Mouse (Mus musculus) T-helper 17 cell (primary cell): ENCODE results near the gene Ndufv3.

Experiments
- in situ Hi-C, 2 experiments: fragments of 300-600 bp; cut with MboI, MseI; formaldehyde crosslinking; loops; 1 replicate in 1 of 2; 2 replicates in 1 of 2; pipeline ENCODE4 v1.15.1; 2025; ENCODE audit warnings: high pct_unique_total_duplicates in 2 of 2

Gene Ndufv3

DNA sequence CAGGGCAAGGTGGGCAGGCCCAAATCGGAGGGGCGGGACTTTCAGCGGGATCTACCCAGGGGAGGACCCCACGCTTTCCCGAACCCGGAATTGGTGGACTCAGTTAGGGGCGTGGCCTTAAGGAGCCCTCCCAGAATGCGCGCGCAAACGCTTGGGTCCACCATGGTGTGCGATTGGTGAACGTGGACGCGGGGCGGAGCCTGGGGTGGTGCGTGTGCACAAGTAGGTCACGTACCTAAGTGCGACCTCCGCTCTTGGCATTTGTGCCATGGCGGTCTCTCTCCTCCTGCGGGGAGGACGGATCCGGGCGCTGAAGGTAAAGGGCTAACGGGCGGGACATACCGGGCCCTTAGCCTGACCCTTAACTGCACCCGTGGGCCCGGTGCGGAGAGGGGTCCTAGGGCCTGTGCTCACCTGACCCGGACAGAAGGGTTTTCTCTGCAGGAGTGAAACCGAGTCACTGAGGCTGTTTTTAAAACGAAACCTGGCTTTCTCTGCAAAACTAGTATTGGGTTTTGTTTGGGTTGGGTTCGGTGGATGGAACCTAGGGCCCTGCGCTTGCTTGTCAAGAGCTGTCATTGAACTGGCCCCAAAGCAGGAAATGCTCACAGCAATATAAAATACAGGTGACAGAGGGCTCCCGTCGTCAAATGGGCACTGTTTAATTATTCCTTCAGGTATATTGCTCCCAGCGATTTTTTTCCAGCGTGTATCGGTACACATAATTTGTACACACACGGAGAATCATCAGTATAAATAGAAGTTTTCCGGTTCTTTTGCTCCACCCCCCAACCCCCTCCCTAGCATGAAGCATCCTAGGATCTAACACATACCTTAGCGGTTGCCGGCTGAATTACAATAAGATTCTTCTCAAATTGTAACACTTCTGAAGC is at the start of gene Ndufv3, which contains the start of gene Wdr4:
TSS of gene Ndufv3 (plus strand) at position 170 of the 893 bp plus-strand sequence.
TSS of gene Wdr4 (minus strand) at position 35 of the 893 bp plus-strand sequence.
- in situ Hi-C loops: loop anchor here (5.0 to 10.0 kb wide), 3 partner anchors 42 to 525 kb away; partner anchors contain the start of genes Hsf2bp (in 1 of the 2), Pknox1 (in 1 of the 2) and Rrp1b (in 1 of the 2)

DNA sequence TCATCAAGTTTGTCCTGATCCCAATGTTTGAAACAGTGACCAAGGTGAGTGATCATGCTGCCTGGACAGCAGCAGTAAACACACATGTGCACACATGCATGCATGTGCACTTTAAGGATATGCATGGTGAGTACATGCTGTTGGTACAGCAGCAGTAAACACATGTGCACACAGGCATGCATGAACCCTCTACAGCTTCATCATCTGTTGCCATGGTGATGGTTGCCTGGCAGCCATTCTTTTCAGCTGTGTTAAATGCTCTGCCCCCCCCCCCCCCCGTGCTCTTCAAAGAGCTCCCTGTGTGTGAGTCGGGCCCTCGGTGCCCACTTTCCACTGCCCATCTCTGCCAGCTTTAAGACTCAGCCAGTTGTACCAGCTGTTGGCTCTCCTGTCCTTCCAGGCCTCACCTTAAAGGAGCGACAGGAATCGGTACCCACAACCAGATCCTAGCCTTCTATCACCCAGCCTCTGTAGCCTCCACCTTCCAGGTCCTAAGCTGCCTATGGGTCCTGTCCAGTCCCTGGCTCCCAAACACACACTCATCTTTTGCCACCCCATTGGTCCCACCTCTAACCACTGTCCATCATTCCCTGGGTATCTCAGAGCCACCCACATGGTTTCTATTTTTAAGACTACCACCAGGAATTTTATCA is 49.0 kb upstream of the Ndufv3 start:
- in situ Hi-C loops: loop anchor here in 1 of 2 experiments (10.0 to 25.0 kb wide), 2 partner anchors 106 to 459 kb away; no protein-coding TSS in a partner anchor

DNA sequence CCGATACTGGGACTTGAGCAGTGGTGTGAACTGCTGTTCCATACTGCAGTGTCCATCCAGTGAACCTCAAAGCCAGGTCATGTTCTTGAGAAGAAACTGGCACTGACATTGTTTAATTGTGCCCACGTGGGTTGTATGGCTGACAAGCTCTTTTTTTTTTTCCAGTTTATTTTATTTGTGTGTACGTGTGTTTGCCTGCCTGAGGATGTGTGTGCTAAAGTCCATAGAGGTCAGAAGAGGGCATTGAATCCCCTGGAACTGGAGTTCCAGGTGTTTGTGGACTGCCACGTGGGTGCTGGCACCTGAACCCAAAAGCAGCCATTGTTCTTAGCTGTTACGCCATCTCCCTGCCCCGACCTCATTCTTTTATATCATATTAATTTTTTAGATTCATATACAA is 45.5 kb upstream of the Ndufv3 start:
- in situ Hi-C loops: loop anchor here in 1 of 2 experiments (10.0 to 25.0 kb wide), 2 partner anchors 110 to 462 kb away; no protein-coding TSS in a partner anchor

DNA sequence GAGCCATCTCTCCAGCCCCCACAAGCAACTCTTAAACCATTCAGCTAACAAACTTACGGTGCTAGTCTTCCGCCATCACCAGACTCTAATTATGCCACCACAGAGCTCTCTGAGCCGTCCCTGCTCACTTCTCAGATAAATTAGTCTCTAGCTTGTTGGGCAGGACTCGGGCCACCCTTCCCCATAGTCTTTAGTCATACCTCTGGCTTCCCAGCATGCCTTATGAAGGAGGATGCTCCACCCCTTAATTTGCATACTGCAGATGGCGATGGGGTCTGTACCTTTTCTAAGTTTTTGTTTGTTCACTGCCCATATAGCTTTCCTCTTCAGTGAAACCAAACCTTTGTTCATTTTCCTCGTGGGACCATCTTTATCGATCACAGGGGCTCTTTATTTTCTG is 41.3 kb upstream of the Ndufv3 start:
- in situ Hi-C loops: loop anchor here in 1 of 2 experiments (10.0 kb wide), 1 partner anchor 114 kb away; no protein-coding TSS in a partner anchor

DNA sequence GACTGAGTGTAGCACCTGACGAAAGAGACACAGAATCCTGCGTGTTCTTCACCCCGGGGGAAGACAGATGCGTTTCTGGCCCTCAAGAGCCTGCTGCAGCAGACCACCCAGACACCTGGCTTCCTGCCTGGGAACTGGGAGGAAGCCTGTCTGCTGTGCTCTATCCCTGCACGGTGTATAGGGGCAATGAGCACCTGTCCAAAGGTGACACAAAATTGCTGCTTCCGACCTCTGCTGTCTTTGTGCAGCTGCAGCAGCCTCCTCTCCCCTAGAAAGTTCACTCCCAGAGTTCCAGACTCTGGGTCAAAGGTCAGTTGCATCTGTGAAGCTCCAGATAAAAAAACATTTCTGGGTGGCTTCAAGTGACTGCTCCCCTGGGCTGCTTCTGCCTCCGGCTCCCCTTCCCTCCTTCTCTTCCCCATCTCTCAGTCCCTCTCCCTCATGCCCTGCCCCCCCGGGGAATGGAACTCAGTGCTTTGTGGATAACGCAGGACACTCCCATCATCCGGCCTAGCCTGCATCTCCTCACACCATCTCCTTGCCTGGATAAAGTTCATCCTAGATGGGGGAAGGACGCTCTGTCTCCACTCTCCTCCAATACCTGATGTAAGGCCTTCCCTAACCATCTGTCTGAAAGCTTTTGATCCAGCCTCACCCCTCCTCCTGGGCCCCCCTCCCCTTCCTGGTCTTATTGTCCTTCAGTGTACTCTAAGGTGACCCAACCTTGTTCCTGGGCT is 40.6 kb upstream of the Ndufv3 start:
- in situ Hi-C loops: loop anchor here in 1 of 2 experiments (10.0 kb wide), 1 partner anchor 114 kb away; no protein-coding TSS in a partner anchor

DNA sequence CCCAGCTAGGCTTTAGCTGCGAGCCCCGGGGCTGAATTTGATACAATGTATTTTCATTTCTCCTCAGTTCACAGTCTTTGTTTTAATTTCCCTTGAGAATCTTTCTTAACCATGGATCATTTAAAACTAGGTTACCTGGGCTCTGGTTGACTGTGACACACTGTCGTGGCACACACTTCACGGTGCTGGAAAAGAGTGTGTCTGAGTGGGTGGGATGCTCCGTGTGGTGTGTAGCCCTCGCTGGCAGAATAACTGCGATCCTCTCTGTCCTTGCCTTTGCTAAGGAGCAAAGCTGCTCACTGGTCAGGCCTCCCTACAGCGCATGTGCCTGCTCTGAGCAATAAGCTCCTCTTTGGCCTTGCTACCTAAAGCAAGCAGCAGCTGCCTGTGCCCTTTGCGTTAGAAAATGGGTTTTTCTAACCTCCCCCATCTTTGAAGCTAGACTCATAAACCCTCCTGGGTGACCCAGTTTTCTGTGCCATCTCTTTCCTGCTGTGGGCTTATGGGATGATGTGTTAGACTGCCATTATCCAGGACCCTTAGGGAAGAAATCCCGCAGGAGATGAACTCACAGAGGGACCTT is 33.2 kb upstream of the Ndufv3 start:
- in situ Hi-C loops: no loop called here

DNA sequence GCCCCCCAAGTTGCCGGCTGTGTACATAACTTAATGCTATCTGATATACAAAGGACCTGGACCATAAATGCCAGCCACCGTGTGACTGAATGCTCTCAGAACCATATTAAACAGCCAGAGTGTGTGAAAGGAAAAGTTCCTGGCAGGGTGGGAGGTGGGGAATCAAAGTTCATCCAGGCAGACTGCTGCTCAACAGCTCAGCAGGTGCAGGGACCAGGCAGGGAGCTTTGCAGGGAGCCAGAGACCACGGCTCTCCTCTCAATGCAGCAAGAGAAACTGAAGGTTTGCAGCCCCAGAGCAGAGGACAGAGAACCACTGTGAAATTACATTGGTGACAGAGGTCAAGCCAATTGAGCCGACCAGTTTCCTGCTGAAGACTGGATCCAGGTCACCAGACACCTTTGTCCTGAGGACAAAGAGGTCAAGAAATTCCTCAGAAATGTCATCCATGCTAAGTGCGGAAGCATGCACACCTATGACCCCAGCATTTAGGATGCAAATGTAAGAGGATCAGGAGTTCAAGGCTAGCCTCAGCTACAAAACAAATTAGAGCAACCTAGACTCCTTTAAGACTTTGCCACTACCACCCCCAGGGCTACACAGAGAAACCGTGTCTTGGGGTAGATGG is 32.4 kb upstream of the Ndufv3 start:
- in situ Hi-C loops: no loop called here

DNA sequence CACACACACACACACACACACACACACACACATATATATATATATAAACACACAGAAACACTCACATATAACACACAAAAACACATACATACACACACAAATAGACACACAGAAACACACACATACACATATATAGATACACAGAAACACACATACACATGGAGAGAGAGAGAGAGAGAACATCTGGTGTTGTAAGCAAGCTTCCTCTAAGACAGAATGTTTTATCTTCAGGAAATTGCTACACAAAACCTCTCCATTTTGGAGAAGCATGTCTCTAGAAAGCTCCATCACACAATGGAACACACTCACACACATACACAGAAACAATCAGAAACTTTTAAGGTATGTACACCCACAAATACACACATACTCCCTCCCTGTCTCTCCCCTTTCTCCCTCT is 28.6 kb upstream of the Ndufv3 start:
- in situ Hi-C loops: loop anchor here (5.0 kb wide), 2 partner anchors 114 to 164 kb away; no protein-coding TSS in a partner anchor

DNA sequence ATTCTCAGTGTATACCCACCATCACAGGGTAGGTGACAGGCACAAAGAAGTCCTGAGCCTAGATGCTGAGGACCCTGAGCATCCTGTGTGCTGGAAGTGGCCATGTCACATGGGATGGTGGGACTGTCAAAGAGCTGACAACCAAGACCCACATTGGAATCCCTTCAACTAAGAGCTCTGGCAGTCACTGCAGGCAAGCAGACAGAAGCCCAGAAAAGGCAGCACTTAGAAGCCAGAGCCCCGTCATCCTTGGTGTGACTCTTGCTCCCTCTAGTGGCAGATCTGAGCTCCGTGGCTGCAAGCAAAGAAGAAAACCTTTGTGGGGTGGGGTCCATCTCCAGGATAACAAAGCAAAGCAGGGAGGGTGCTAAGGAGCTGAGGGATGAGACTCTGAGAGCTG is 27.5 kb upstream of the Ndufv3 start:
- in situ Hi-C loops: loop anchor here (5.0 kb wide), 2 partner anchors 115 to 165 kb away; no protein-coding TSS in a partner anchor

DNA sequence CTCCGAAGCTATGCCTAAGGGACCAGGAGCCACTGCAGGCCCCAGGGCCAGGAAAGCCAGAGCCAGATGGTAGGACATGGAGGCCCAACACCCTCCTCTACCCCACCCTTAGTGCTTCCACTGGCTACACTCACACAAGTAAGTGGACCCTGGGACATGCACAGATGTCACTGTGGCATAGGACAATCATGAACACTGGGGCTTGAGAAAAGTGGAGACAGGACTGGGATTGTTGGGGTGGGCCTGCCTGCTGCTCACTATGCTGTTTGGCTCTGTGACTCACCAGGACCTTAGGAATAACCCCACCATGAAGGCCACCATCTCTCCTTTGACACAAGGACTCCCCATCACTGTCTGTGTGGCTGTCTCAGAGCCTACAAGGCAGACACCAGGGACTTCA is 24.9 kb upstream of the Ndufv3 start:
- in situ Hi-C loops: loop anchor here (5.0 kb wide), 2 partner anchors 118 to 168 kb away; no protein-coding TSS in a partner anchor

DNA sequence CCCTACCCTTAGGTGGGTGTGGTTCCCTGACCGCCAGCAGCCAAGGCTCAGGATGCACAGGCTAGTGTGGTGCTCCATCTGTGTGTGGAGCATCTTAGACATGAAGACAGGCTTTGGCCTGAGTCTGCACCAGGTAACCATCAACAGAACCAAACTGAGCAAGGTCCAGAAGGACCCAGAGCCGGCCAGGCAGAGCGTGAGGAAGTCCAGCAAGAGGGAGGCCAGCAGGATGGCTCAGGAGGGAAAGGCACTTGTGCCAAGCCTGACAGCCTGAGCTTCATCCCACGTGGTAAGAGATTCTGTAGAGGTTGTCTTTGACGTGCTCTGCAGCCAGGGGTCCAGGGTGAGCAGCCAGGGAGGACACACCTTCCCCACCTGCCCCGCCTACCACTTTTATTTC is 22.2 kb upstream of the Ndufv3 start:
- in situ Hi-C loops: no loop called here

DNA sequence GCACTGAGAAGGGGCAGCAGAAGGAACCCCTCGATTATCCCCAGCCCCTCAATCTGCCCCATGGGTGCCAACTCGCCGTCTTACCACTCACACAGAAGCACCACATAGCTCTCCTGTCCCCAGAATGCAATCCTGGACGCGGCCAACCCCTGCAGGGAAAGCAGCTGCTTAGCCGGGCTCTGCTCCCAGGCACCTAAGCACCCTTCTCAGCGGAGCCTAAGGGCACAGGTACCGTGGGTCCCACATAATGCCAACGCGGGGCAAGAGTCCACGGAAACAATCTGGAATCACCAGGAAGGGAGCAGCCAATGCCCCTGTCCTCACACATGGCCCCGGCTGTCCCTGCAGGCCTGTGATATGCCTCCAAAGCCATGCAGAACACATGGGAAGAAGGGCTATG is 20.2 kb upstream of the Ndufv3 start:
- in situ Hi-C loops: no loop called here

DNA sequence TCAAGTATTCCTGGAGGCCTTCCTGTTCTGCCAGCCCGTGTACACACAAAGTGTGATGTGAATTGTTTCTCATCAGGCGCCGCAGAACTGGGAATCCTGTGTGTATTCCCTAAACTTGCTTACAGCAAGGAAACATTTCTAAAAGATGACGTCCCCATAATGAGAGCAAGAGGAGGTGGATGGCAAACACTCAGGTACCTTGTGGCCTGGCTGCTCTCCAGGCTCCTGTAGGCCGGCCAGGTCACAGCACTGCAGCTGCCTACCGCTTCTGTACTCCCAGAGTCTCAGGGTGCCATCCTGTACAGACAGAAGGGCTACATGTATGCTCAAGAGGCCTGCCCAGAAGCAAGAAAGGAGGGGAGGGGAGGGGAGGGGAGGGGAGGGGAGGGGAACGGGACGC is 19.5 kb upstream of the Ndufv3 start:
- in situ Hi-C loops: no loop called here

DNA sequence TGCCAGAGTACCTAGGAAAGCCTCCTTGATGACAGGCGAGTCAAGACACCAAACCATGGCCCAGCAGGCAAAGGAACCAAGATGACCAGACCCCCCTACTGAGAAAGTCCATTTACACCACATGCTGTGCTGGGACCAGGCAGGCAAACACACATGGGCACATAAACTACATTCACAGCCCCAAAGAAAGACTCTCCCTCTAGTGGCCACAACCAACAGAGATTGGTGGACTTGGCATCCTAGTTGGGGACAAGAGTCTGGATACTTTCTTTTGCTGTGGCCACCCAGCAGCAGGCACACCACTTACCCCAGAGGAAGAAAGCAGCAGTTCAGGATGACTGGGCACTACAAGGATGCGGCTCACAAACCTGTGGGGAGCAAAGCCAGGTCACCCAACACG is 19.0 kb upstream of the Ndufv3 start:
- in situ Hi-C loops: no loop called here

DNA sequence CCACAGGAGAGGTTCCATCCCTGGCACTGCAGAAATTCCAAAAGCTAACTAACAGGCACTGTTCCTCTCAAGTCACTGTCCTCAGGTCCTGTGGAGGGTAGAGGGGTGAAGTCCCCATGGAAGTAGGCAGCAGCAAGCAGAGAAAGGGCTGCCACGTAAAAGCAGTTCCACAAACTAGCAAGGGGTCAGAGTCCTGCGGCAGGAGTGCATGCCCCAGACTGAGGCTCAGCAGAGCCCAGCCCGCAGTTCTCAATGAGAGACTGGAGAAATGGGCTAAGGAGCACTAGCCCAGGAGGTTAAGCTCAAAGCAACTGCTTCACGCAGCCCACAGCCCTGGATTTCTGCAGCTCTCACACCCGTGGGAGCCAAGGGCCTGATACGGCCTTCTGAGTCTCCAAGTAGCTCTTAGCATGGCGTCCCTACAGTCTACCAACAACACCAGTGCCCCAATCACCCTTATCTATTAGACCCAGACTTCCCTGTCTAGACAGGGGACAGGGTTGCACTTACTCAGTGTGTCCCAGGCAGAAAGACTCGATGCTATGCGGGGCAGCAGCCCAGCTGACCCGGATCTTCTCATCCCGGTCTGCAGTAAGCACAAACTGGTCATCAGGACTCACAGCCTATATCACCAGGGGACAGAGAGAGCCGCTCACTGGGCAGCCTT is 17.5 kb upstream of the Ndufv3 start:
- in situ Hi-C loops: no loop called here

DNA sequence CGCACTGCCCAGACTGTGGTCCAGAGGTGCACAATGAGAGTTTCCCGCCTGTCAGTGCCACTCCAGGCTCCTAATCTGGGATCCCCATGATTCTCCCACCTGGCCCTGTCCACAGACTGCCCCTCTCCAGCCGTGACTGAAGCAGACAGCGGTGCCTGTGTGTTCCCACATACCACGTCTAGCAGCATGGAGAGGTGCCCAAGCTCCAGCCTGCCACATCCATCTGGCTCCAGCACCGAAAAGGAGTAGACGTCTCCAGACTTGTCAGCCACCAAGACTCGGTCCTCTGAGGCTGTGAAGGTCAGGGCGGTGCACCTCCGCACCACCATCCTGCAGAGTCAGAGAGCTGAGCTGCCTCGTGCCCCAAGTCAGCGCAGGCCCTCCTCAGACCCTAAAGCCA is 16.6 kb upstream of the Ndufv3 start:
- in situ Hi-C loops: no loop called here

DNA sequence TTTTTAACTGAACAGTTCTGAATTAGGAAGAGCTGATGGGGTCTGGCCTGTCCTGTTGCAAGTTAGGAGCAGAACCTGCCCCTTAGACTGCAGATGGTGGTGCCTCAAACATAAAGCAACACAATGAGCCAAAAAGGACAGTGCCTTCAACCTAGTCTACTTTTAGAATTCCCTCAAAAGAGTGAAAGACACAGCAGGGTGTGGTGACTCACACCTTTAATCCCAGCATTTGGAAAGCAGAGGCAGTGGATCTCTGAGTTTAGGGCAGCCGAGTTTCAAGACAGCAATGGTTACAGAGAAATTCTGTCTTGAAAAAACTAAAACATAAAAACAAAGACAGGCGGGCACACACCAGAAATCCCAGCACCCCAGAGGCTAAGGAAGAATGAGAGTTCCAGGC is 16.0 kb upstream of the Ndufv3 start:
- in situ Hi-C loops: no loop called here

DNA sequence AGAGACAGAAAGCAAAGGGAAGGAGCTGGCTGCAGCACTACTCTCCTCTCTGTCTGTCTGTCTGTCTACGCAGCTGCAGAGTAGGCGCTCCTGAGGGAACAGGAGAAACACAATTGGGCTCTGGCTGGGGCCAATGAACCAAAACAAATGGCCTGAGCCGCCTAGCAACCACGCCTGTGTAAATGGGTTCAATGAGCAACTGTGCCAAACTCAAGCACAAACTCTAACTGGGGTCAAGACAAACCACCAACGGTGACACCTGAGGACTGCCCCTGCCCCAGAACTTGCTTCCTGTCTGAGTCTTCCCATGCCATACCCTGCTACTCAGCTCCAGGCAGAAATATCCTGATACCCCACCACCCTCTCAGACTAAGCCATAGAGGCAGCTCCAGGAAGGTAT is 14.9 kb upstream of the Ndufv3 start:
- in situ Hi-C loops: no loop called here

DNA sequence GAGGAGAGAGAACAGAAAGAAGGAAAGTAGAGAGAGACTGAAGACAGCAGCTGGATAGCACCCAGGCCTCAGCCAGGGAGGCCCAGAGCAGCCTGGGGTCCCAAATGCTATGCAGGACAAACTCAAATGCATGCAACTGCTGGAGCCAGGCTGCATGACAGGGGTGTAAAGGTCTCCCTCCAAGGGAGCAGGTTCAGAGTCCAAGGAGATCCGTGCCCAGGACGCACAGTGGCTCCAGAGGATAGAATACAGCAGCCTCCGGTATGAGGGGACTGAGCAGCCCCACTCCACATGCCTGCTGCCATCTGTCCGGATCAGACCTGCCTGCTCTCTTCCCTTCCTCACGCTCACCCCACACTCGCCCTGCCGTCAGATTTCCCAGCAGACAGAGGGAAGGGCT is 13.6 kb upstream of the Ndufv3 start:
- in situ Hi-C loops: no loop called here

DNA sequence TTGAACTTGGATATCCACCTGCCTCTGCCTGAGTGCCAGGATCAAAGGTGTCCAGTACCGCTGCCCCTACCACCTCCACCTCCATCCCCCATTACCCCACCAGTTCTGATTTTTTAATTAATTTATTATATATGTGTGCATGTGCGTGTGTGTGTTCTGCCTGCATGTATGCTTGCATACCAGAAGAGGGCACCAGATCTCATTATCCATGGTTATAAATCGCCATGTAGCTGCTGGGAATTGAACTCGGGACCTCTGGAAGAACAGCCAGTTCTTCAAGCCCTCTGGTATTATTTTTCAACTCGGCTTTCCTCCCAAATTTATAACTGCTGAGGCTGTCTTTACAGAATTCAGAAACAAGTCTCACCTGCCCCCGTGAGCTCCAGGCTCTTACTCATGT is 9.0 kb upstream of the Ndufv3 start:
- in situ Hi-C loops: loop anchor here (5.0 to 10.0 kb wide), 3 partner anchors 146 to 534 kb away; partner anchors contain the start of genes Hsf2bp (in 1 of the 2), Rrp1b (in 1 of the 2) and U2af1 (in 1 of the 2)
